Mouse (Mus musculus) forebrain, postnatal 0 days (tissue): Measurements from ENCODE around the gene Akap6. TPM values are rescaled to one million over a fixed set of nuclear protein-coding genes. Genes with fewer than 3 reads are reported as not detected.

ENCODE experiments used
- ATAC-seq: fragments of 200-750 bp; cut with Nextera tagmentation; 2 replicates; pipeline ENCODE4 v1.8.0; 2017; ENCODE audit warnings: mild to moderate bottlenecking, moderate library complexity
- DNase-seq: peaks from one replicate; pipeline ENCODE4 v3.0.0-alpha.2; 2015
- H3K27ac ChIP-seq: fragments of 300-500 bp; sonication (generic); 2 replicates; pipeline ENCODE4 v1.5.1; 2014; ENCODE audit warnings: low read depth, mild to moderate bottlenecking, antibody characterized with exemption, low read length, moderate library complexity, mixed read lengths
- H3K27me3 ChIP-seq: fragments of 300-500 bp; sonication (generic); 2 replicates; pipeline ENCODE4 v1.6.1; 2014; ENCODE audit warnings: mild to moderate bottlenecking, low read length, mixed read lengths; ENCODE audit not compliant: insufficient read depth
- H3K36me3 ChIP-seq: fragments of 300-500 bp; sonication (generic); 2 replicates; pipeline ENCODE4 v1.6.1; 2014; ENCODE audit warnings: mild to moderate bottlenecking, moderate library complexity; ENCODE audit not compliant: insufficient read depth
- H3K4me1 ChIP-seq: fragments of 300-500 bp; sonication (generic); 2 replicates; pipeline ENCODE4 v1.6.1; 2014; ENCODE audit warnings: antibody characterized with exemption; ENCODE audit not compliant: insufficient read depth
- H3K4me2 ChIP-seq: fragments of 300-500 bp; sonication (generic); 2 replicates; pipeline ENCODE4 v1.6.1; 2014; ENCODE audit warnings: low read depth, mild to moderate bottlenecking, moderate library complexity
- H3K4me3 ChIP-seq: fragments of 300-500 bp; sonication (generic); 2 replicates; pipeline ENCODE4 v1.5.1; 2014; ENCODE audit warnings: low read depth, low read length, mixed read lengths
- H3K9ac ChIP-seq: fragments of 300-500 bp; sonication (generic); 2 replicates; pipeline ENCODE4 v1.6.1; 2014; ENCODE audit warnings: mild to moderate bottlenecking
- H3K9me3 ChIP-seq: fragments of 300-500 bp; sonication (generic); 2 replicates; pipeline ENCODE4 v1.6.1; 2016; ENCODE audit warnings: low read length
- CTCF ChIP-seq: sonication (generic); IDR thresholded peaks from 2 replicates; pipeline ENCODE4 v1.5.1; 2016; ENCODE audit warnings: antibody characterized with exemption, control low read depth, low read depth
- WGBS: fragments of 180-500 bp; shearing (Covaris S2); extraction: QIAGEN DNeasy Blood & Tissue Kit; methylation state at CpG from one replicate; pipeline ENCODE4 v1.1.7; 2014; 5-methylcytosine and 5-hydroxymethylcytosine counted together
- polyA plus RNA-seq: library from polyadenylated mRNA; unstranded; fragments of >200 nt; fragmentation: Nextera tagmentation; extraction: Ambion mirVana; gene quantifications from 2 replicates; pipeline ENCODE4 v1.2.1, GENCODE M21; 2015
- total RNA-seq: library from RNA; depleted of rRNA; stranded (reverse); fragments of >200 nt; gene quantifications from 2 replicates; pipeline ENCODE4 v1.2.3, GENCODE M21; 2014

Gene Akap6
- total and polyA plus RNA-seq, 2 experiments from 2014 or later, result 14.4 to 68.9 TPM

- Histone ChIP-seq H3K9me3 (no peaks in the 10 kb centered on the region), H3K4me2 (no peak overlapping the region), H3K9ac (no peak overlapping the region), H3K4me3 (no peak overlapping the region), H3K4me1 (peaks cover 19% of the 10 kb centered on the region), H3K36me3 (no peaks in the 10 kb centered on the region), H3K27ac (no peak overlapping the region), H3K27me3 (no peaks in the 10 kb centered on the region)
- no peak for DNase-seq
- ATAC-seq, result no peak
- TF ChIP-seq CTCF, result no peak
- WGBS, result 63% methylated on average over 3 of the region's 3 CpGs
These were observed 70.4 kb downstream of the Akap6 start for GRCm38 (mm10) chr12:52769561-52769960.

- H3K27ac ChIP-seq, result no peak overlapping the region
- no peaks in the 10 kb centered on the region for H3K9me3 ChIP-seq
- no peak overlapping the region for H3K9ac ChIP-seq
- 39% methylated on average over 7 of the region's 7 CpGs for WGBS
- no peaks in the 10 kb centered on the region for H3K27me3 ChIP-seq
- peak overlapping the region; percentile 21; the same call in 1 of the 2 replicates for H3K4me2 ChIP-seq
- H3K4me1 ChIP-seq, result peaks cover 19% of the 10 kb centered on the region
- peak; percentile 73 for ATAC-seq
- no peak overlapping the region for H3K4me3 ChIP-seq
- DNase-seq, result peak; percentile 70
- no peaks in the 10 kb centered on the region for H3K36me3 ChIP-seq
- no peak for TF ChIP-seq CTCF
These were observed 72.7 kb downstream of the Akap6 start for GRCm38 (mm10) chr12:52771931-52772330.

GRCm38 (mm10) chr12:52772494-52773280 lies 73.5 kb downstream of the Akap6 start:
- peaks cover 19% of the 10 kb centered on the region for H3K4me1 ChIP-seq
- DNase-seq (peak; percentile 30), ATAC-seq (no peak)
- TF ChIP-seq CTCF, result no peak
- no peaks in the 10 kb centered on the region for H3K9me3 ChIP-seq
- H3K27ac ChIP-seq, result peak overlapping the region; percentile 50; the same call in 1 of the 2 replicates
- H3K4me3 ChIP-seq, result no peak overlapping the region
- H3K9ac ChIP-seq, result 0 out of 2 replicates have a peak overlapping the region, but pooled peaks have one; percentile 6
- no peaks in the 10 kb centered on the region for H3K27me3 ChIP-seq
- H3K36me3 ChIP-seq, result no peaks in the 10 kb centered on the region
- WGBS, result 18% methylated on average over 11 of the region's 11 CpGs
- no peak overlapping the region for H3K4me2 ChIP-seq

- no peaks in the 10 kb centered on the region for H3K27me3 ChIP-seq
- no peaks in the 10 kb centered on the region for H3K9me3 ChIP-seq
- H3K4me2 ChIP-seq, result no peak overlapping the region
- peaks cover 19% of the 10 kb centered on the region for H3K4me1 ChIP-seq
- WGBS, result 25% methylated on average over 3 of the region's 3 CpGs
- H3K4me3 ChIP-seq, result no peak overlapping the region
- H3K27ac ChIP-seq, result peak overlapping the region; percentile 50
- H3K36me3 ChIP-seq, result no peaks in the 10 kb centered on the region
- peak; percentile 66 for DNase-seq
- ATAC-seq, result peak; percentile 74; the same call in 1 of the 2 replicates
- no peak for TF ChIP-seq CTCF
- no peak overlapping the region for H3K9ac ChIP-seq
These were observed 74.7 kb downstream of the Akap6 start for GRCm38 (mm10) chr12:52773847-52774246.

- Histone ChIP-seq H3K4me1 (peaks cover 19% of the 10 kb centered on the region), H3K27ac (peak overlapping the region; percentile 65; the same call in 1 of the 2 replicates), H3K9ac (no peak overlapping the region), H3K27me3 (no peaks in the 10 kb centered on the region), H3K36me3 (no peaks in the 10 kb centered on the region), H3K9me3 (0 out of 2 replicates have a peak, but pooled peaks cover 4% of the 10 kb centered on the region), H3K4me2 (no peak overlapping the region), H3K4me3 (no peak overlapping the region)
- ATAC-seq (peak; percentile 56), DNase-seq (peak; percentile 64)
- 4% methylated on average over 6 of the region's 6 CpGs for WGBS
- TF ChIP-seq CTCF, result no peak
These were observed 75.2 kb downstream of the Akap6 start for GRCm38 (mm10) chr12:52774382-52774781.

GRCm38 (mm10) chr12:52780216-52780615 lies 81.0 kb downstream of the Akap6 start:
- no peaks in the 10 kb centered on the region for H3K27me3 ChIP-seq
- ATAC-seq (no peak), DNase-seq (no peak)
- H3K4me3 ChIP-seq, result no peak overlapping the region
- H3K9me3 ChIP-seq, result 0 out of 2 replicates have a peak, but pooled peaks cover 4% of the 10 kb centered on the region
- TF ChIP-seq CTCF, result no peak
- H3K9ac ChIP-seq, result no peak overlapping the region
- no peak overlapping the region for H3K4me2 ChIP-seq
- H3K4me1 ChIP-seq, result peaks cover 8% of the 10 kb centered on the region
- H3K36me3 ChIP-seq, result no peaks in the 10 kb centered on the region
- 14% methylated on average over 5 of the region's 5 CpGs for WGBS
- H3K27ac ChIP-seq, result 0 out of 2 replicates have a peak overlapping the region, but pooled peaks have one; percentile 15

GRCm38 (mm10) chr12:52781066-52781465 lies 81.9 kb downstream of the Akap6 start:
- Histone ChIP-seq H3K4me1 (peaks cover 8% of the 10 kb centered on the region), H3K9me3 (0 out of 2 replicates have a peak, but pooled peaks cover 4% of the 10 kb centered on the region), H3K27ac (no peak overlapping the region), H3K9ac (no peak overlapping the region), H3K36me3 (no peaks in the 10 kb centered on the region), H3K27me3 (no peaks in the 10 kb centered on the region), H3K4me2 (no peak overlapping the region), H3K4me3 (no peak overlapping the region)
- 72% methylated on average over 7 of the region's 7 CpGs for WGBS
- no peak for DNase-seq
- no peak for TF ChIP-seq CTCF
- ATAC-seq, result no peak
